Mouse (Mus musculus) cerebellum, adult 2 months (tissue): ENCODE measurements around the gene Cog7. TPM values are rescaled to one million over a fixed set of nuclear protein-coding genes. Genes with fewer than 3 reads are reported as not detected.

ENCODE experiments used
- DNase-seq, 2 experiments: peaks; one replicate each; pipeline ENCODE4 v3.0.0; 2021
- H3K27ac ChIP-seq: fragments of 200-500 bp; 2 replicates; pipeline ENCODE4 v1.5.1; 2012; ENCODE audit warnings: low read length, control low read depth, inconsistent platforms; ENCODE audit not compliant: insufficient read depth
- H3K27me3 ChIP-seq: fragments of 200-500 bp; 2 replicates; pipeline ENCODE4 v1.6.1; 2012; ENCODE audit warnings: inconsistent platforms, mild to moderate bottlenecking, low read length, moderate library complexity; ENCODE audit not compliant: control insufficient read depth, insufficient read depth
- H3K4me1 ChIP-seq: fragments of 200-500 bp; 2 replicates; pipeline ENCODE4 v1.6.1; 2011; ENCODE audit warnings: low read length; ENCODE audit not compliant: control insufficient read depth, insufficient read depth
- H3K4me3 ChIP-seq: fragments of 200-500 bp; replicated peaks from 2 replicates; pipeline ENCODE3; 2011; ENCODE audit warnings: mild to moderate bottlenecking, low read depth, low read length, control low read depth; ENCODE audit not compliant: insufficient read depth
- CTCF ChIP-seq: fragments of 200-500 bp; IDR thresholded peaks from 2 replicates; pipeline ENCODE4 v1.5.1; 2011; ENCODE audit warnings: low read depth, mild to moderate bottlenecking, control low read depth, low read length, moderate library complexity, borderline replicate concordance; ENCODE audit not compliant: insufficient read depth
- POLR2A ChIP-seq: fragments of 200-500 bp; IDR thresholded peaks from 2 replicates; pipeline ENCODE4 v1.6.1; 2011; ENCODE audit warnings: low read length, control low read depth, borderline replicate concordance; ENCODE audit not compliant: insufficient read depth
- WGBS: fragments of 180-500 bp; shearing (Covaris S2); methylation state at CpG from one replicate; pipeline ENCODE4 v1.1.7; 2018; 5-methylcytosine and 5-hydroxymethylcytosine counted together
- polyA plus RNA-seq: library from polyadenylated mRNA; depleted of rRNA; stranded (reverse); fragments of >200 nt; gene quantifications from 2 replicates; pipeline ENCODE4 v1.2.3, GENCODE M21; 2012

Gene Cog7
- polyA plus RNA-seq, 1 experiment, result 32.3 TPM

DNA sequence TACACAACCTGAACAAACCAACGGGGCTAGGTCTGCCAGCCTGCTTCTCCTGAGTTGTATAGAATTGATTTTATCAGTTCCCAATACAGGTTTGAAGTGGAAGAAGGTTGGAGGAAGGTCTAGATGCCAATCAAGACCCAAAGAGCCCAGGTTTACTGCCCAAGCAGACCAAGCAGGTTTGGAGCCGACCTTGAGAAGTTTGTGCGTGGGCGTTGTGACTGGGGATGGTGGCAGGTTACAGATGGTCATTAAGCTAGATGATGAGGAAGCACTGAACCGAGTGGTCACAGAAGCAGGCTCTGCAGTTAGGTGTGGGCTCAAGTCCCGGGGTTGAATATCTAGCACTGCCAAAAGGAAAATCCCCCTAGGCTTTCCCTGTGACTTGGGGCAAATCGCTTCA is 106.7 kb downstream of the Cog7 start:
- Histone ChIP-seq H3K4me3 (no peak overlapping the region), H3K27ac (no peak overlapping the region), H3K27me3 (no peaks in the 10 kb centered on the region), H3K4me1 (no peaks in the 10 kb centered on the region; the same call in 1 of the 2 replicates)
- TF ChIP-seq POLR2A (no peak), CTCF (no peak)
- 66% methylated on average over 7 of the region's 7 CpGs for WGBS
- no peak for DNase-seq

DNA sequence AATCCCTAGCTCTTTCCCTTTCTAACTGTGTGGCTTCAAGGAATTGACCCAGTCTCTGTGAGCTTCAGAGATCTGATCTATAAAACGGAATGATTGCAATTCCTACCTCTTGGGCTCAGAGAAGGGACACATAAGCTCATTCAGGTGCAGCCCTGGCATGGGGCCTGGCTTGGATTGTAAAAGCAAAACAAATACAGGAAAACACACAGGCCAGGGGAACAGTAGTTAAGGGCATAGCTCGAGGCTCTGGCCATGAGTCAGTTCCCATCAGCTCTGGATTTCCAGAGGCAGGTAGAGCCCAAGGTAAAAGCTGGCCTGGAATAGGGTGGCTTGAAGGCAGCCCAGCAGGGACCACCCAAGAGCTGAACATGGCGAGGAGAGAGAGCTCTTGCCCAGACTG is 107.5 kb downstream of the Cog7 start:
- 51% methylated on average over 3 of the region's 3 CpGs for WGBS
- Histone ChIP-seq H3K4me3 (no peak overlapping the region), H3K4me1 (no peaks in the 10 kb centered on the region; the same call in 1 of the 2 replicates), H3K27me3 (no peaks in the 10 kb centered on the region), H3K27ac (no peak overlapping the region)
- TF ChIP-seq POLR2A, result no peak
- TF ChIP-seq CTCF, result no peak
- DNase-seq, result no peak

DNA sequence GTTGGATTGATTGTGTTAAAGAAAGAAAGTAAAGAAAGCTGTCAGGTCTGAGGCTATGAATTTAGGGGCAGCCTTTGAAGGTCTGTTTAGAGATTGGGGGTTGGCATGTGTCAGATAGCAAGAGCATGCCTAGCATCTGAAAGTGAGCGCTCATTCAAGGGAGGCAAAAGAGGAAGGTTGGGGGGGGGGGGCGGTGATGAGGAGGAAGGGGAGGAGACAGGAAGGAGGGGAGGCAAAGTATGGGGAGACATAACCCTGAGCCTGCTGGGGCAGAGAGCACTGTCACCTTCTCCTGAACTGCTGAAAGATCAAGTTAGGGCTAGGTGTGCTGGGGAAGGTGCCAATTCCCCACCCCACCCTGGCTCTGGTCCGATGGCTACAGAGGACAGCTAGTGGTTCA is 109.9 kb downstream of the Cog7 start:
- no peaks in the 10 kb centered on the region for H3K27me3 ChIP-seq
- H3K4me1 ChIP-seq, result no peaks in the 10 kb centered on the region
- TF ChIP-seq POLR2A, result no peak
- TF ChIP-seq CTCF, result no peak
- DNase-seq, result no peak
- H3K27ac ChIP-seq, result no peak overlapping the region
- no peak overlapping the region for H3K4me3 ChIP-seq
- WGBS, result 88% methylated on average over 3 of the region's 3 CpGs

DNA sequence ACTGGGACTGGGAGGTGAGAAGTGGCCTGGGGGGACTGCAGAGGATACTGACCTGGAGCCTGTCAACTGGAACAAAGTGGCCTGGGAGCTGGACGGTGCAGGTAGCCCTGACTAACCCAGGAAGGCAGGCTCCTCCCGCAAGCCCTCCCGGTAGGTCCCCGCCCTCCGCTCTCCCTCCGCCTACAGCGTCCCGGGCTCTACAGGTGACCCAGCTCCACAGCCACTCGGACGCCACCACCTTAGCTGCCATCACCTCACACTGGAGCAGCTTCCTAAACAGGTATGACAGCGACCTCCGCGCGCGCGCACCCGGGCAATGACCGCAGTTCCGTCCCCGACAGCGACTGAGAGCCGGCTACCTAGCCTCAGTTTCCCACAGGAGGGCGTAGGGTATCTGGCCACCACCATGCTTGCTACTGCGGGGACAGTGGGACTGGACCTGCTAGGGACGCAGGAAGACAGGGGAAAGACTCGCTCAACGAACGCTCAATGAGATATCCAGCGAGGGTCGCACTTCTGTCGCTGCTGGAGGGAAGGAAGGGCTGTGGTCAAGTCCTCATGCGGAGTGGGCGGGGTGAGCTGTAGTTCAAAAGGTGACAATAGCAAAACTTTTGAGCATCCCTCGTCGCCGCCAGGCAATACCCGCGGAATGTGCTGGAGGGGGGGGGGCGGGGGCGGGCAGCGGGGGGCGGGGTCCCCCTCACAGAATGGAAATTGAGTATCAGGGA is 116.5 kb downstream of the Cog7 start, which contains the start of gene Scnn1b:
Gene Scnn1b, plus strand, starts transcription at position 181 of the 728 bp plus-strand sequence.
- peak within 1 kb of the TSS; percentile 40 for H3K4me3 ChIP-seq
- no peak within 1 kb of the TSS for H3K27ac ChIP-seq
- WGBS, result 4% methylated on average over 38 of the region's 42 CpGs
- TF ChIP-seq CTCF (no peak), POLR2A (no peak)
- H3K4me1 ChIP-seq, result 0 out of 2 replicates have a peak, but pooled peaks cover 4% of the 10 kb centered on the region
- DNase-seq, result peak in 1 of 2 experiments; percentile 12
- no peaks in the 10 kb centered on the region; the same call in 1 of the 2 replicates for H3K27me3 ChIP-seq

DNA sequence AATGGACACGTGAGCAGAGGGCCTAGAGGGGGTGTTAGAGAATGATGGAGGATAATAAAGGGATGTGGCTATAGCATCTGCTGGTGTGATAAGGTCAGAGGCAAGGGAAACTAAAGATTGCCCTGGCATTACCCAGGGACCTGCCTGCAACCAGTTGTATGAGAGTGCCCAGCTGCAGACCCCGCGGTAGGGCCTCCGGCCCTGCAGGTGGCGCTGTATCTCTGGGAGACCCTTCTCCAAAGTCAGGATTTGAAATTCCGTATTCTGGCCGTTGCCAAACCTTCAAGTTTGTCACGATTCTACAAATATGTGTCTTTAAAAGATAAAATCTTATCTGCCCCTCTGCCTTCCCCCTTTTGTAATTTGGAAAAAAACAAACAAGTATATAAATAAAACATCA is 122.6 kb downstream of the Cog7 start:
- TF ChIP-seq POLR2A (no peak), CTCF (no peak)
- no peak for DNase-seq
- Histone ChIP-seq H3K4me3 (no peak overlapping the region), H3K27me3 (no peaks in the 10 kb centered on the region; the same call in 1 of the 2 replicates), H3K4me1 (no peaks in the 10 kb centered on the region), H3K27ac (no peak overlapping the region)
- WGBS, result 84% methylated on average over 8 of the region's 8 CpGs

DNA sequence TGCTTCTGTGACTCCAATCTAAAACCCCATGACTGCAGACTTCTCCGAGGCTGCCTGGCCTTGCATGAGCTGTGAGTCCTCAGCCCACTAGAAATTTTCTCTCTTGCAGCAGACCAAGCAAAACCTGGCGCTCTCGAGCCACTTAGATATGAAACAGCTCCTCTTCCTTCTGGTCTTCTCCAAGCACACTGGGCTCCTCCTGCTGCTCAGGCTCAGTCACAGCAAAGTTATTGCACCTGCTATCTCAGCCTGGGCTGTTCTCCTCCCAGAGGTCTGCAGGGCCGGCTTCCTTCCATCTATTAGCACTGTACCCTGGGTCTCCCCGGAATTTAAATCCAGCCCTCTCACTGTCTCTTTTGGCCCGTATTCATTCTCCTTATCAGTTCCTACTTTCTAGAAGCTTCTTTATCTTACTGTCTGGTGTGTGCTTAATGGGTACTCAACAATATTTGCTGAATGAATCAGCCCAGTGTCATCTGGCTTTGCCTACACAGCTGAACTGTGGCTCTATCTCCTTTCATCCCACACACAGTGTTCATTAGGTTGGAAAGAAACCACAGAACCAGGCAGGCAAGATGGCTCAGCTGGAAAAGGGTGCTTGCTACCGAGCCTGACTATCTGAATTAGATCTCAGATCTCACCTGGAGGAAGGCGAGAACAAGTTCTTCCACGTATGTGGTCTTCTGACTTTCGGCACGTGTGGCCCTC is 124.2 kb downstream of the Cog7 start:
- no peak for DNase-seq
- no peak overlapping the region for H3K27ac ChIP-seq
- WGBS, result 85% methylated on average over 11 of the region's 11 CpGs
- no peaks in the 10 kb centered on the region for H3K4me1 ChIP-seq
- H3K27me3 ChIP-seq, result no peaks in the 10 kb centered on the region
- TF ChIP-seq POLR2A (no peak), CTCF (no peak)
- no peak overlapping the region for H3K4me3 ChIP-seq

DNA sequence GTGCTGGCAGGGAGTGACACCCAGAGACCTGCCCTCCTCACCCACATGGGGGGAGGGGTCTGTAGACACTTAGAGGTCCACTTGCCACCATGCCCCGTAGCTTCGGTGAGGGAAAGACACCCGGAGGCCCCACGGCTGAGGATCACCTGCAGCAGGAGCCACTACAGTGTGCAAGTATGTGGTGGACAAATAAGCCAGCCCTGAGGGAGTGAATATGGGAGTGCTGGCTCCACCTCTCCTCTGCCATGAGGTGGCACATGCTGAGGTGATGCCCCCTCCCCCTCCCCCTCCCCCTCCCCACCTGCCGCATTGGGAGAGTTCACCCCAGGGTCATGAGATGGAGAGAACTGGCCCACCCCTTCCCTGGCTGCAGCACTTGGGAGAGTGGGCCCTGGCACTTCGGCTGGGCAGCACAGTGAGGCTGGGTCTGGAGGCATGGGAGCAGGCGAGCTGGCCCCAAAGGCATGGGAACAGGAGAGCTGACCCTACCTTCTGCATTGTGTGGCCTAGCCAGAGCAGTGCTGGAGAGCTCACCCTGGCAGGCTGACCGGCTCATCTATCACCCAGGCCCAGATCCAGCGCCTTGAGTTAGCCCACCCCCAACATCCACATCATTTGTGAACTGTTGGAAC is 132.9 kb downstream of the Cog7 start:
- H3K27ac ChIP-seq, result no peak overlapping the region
- DNase-seq, result no peak

More for the DNA sequence above, 132.9 kb downstream of the Cog7 start:
- Histone ChIP-seq H3K4me3 (no peak overlapping the region), H3K27me3 (no peaks in the 10 kb centered on the region), H3K4me1 (no peaks in the 10 kb centered on the region)
- no peak for TF ChIP-seq CTCF
- TF ChIP-seq POLR2A, result no peak
- WGBS, result 86% methylated on average over 9 of the region's 9 CpGs
